Mouse (Mus musculus) yolk sac, embryonic 10.5 days (tissue): ENCODE data around the gene Cnpy3.
A peak's percentile ranks its signal among the peaks of the same experiment; 100 is the strongest.

ENCODE experiments used
- DNase-seq: peaks from one replicate; pipeline ENCODE4 v3.0.0-alpha.2; 2017; ENCODE audit warnings: low spot score

Cnpy3 gene

GRCm38 (mm10) chr17:46714756-46715481, 37.1 kb downstream of the Cnpy3 start:
- no peak for DNase-seq

- DNase-seq, result no peak
These were observed 38.2 kb downstream of the Cnpy3 start for GRCm38 (mm10) chr17:46713849-46714248.

- no peak for DNase-seq
These were observed 39.6 kb downstream of the Cnpy3 start for GRCm38 (mm10) chr17:46712442-46712841.

- DNase-seq, result no peak
These were observed 40.3 kb downstream of the Cnpy3 start for GRCm38 (mm10) chr17:46711612-46712271.

- peak; percentile 93 for DNase-seq
These were observed 40.9 kb downstream of the Cnpy3 start, which contains the start of gene Pex6 for GRCm38 (mm10) chr17:46710959-46711597. Gene Pex6, plus strand, starts transcription at chr17:46711463.

GRCm38 (mm10) chr17:46706375-46707089, 45.5 kb downstream of the Cnpy3 start:
- no peak for DNase-seq

GRCm38 (mm10) chr17:46704887-46705835, 46.9 kb downstream of the Cnpy3 start, which contains the start of gene Ppp2r5d:
Gene Ppp2r5d, minus strand, starts transcription at chr17:46705111.
- peak; percentile 98 for DNase-seq

GRCm38 (mm10) chr17:46703971-46704886, 47.8 kb downstream of the Cnpy3 start:
- DNase-seq, result peak; percentile 26

- DNase-seq, result no peak
These were observed 49.5 kb downstream of the Cnpy3 start for GRCm38 (mm10) chr17:46702506-46702905.

GRCm38 (mm10) chr17:46702100-46702499, 49.9 kb downstream of the Cnpy3 start:
- no peak for DNase-seq

GRCm38 (mm10) chr17:46701489-46701888, 50.5 kb downstream of the Cnpy3 start:
- no peak for DNase-seq

- DNase-seq, result no peak
These were observed 52.1 kb downstream of the Cnpy3 start for GRCm38 (mm10) chr17:46699912-46700311.

- DNase-seq, result peak; percentile 71
These were observed 52.8 kb downstream of the Cnpy3 start for GRCm38 (mm10) chr17:46699245-46699644.

- DNase-seq, result no peak
These were observed 53.5 kb downstream of the Cnpy3 start for GRCm38 (mm10) chr17:46698515-46698914.

- no peak for DNase-seq
These were observed 57.4 kb downstream of the Cnpy3 start for GRCm38 (mm10) chr17:46694517-46695063.

GRCm38 (mm10) chr17:46691390-46691789, 60.6 kb downstream of the Cnpy3 start:
- DNase-seq, result no peak

GRCm38 (mm10) chr17:46690665-46691064, 61.3 kb downstream of the Cnpy3 start:
- no peak for DNase-seq

GRCm38 (mm10) chr17:46685913-46686312, 66.1 kb downstream of the Cnpy3 start:
- DNase-seq, result no peak
